Mouse (Mus musculus): ENCODE results near the gene Rpap1. TPM values are rescaled to one million over a fixed set of nuclear protein-coding genes. Genes with fewer than 3 reads are reported as not detected.

Gene Rpap1
- total RNA-seq, 2 experiments from 2014 or later = 17.0 to 21.6 TPM

DNA sequence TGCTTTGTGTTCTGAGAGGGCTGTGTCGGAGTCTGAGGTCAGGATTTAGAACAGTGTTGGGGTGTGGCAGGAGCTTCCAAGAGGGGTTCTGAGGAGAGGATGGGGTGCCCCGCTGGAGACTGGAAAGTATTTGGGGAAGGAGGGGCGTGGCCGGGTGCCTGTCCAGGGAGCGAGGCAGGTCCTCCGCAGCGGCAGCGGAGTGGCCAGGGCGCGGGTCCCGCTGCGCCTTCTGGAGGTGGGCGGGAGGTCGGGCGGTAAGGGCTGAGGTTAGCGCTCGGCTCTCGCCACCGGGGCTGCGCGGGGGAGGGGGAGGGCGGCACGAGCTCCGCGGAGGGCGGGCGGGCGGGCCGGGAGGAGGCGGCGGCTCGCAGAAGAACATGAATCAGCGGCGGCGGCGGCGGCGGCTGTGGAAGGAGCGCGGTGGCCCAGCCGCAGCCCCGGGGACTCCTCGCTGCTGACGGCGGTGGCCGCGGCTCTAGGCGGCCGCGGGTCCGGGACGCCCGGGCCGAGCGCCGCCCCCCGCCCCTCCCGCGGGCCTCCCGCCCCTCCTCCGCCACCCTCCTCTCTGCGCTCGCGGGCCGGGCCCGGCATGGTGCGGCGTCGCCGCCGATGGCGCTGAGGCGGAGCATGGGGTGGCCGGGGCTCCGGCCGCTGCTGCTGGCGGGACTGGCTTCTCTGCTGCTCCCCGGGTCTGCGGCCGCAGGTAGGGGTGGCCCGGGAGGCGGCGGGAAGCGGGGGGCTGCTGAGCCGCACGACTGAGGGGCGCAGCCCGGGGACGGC is 12.0 kb upstream of the Rpap1 start:
- peak; percentile 67 for DNase-seq

DNA sequence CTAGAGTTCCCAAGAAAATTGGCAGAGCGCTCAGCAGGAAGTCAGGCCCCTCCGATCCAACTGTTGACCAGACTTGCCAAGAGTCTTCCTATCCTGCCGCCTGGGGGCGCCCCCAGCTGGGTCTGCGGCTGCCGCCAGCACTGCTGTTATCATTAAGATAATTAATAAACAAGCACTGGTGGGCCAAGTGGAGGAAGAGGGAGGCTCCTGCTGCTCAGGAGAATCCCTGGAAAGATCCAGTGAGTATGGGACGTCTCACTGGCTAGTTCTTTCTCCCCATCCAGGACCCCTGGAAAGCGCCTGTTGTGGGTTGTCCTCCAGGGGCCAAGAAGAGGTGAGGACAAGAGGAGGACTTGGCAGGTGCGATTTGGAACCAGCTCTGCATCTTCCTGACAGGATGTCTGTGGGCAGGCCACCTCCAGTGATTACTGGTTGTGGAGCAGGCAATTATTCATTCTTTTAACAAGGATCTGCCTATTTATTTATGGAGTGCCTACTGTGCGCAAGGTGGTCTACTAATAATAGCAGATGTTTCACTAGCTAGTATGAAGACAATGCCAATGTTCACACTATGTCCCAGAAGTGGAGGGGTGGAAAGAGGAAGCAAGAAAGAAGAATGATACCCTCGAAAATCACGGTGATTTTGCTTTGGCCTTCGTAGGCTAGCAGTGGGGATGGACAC is 11.1 kb upstream of the Rpap1 start:
- peak; percentile 82 for DNase-seq

DNA sequence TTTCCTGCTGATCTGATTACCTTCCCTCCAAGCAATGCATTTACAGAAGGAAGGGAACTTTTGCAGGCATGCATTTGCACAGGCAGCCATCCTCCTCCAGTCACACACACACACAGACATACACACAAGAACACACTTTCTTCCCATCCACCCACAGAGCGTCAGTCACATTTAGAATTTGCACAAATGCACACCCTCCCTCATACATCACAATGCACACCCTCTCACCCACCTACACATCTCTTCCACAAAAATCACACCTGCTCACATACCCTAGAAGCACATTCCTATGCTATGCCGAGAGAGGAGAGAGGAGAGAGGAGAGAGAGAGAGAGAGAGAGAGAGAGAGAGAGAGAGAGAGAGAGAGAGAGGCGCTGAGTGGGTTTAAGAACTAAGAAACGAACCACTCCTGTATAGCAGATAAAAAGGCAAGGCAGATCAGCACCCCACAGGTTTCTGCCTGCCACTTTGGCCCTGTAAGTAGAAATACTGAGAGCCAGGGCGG is 10.0 kb upstream of the Rpap1 start, which contains the start of gene Tyro3:
Tyro3 (plus strand) TSS at position 455 of the 505 bp plus-strand sequence.
- DNase-seq = no peak

DNA sequence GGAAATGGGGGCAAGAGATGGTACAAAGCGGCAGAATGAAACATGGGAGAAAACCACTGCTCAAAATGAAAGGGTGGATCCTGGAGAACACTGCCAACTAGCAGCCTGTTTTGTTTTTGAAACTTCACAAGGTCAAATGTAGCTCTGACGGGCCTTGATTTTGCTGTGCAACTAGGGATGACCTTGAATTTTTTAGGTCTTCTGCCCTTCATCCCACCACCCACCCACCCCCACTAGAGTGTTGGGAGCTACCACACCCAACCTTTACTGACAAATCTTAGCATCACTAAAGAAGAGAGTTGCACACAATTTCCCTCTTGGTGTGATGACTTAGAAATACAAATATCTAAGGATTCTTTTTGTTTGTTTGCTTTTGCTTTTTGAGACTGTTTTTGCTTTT is 2.7 kb upstream of the Rpap1 start:
- DNase-seq = no peak

DNA sequence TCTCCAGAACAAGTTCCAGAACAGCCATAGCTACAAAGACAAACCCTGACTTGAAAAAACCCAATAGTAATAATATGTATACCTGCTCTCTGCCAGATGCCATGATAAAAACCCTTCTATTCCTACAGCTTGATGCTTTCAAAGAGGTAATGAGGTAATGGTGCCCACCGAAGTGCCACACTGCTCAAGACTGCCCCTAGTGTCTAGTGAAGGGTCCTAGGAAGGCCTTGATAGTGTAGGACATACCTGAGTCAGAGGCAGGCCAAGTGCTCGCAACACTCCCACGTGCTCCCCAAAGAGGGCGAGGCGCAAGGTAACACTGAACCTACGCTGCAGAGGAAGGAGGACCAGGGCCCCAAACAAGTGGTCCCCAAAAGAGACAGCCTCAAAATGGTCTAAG is 20.1 kb downstream of the Rpap1 start:
- no peak for DNase-seq

DNA sequence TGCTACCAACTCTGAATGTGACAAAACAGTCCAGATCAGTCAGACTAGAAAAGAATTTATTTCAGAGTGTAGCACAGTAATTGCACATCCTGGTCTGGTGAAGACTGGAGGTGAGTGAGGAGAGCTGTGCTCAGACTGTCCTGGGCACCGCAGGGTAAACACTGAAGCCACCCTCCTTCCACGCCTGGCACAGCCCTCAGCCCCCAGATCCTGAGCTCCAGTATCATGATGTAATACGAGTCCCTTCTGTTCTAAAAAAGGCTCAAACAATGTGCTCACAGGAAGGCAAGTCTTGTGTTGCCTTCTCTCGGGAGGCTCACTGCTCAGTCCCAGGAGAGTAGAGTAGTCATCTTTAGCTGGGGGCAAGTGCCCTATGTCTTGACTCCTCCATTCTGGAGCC is 23.4 kb downstream of the Rpap1 start:
- DNase-seq = no peak

DNA sequence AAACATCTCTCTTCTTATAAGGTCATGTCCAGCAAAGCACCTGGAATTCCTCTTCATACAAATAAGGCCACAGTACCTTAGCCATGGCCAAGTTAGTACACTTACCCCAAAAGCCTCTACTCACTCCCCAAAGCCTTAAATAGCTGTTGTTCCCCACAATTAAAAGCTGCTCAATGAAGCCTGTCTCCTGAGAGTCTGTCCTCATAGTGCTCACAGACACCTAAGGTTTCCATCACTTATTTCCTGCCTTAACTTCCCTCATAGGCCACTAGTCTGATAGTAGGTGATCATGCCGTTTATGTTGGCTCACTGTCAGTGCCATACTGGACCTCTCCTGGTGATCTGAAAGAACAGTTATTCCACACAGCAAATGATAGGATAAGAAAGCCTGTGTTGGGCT is 25.1 kb downstream of the Rpap1 start:
- DNase-seq = no peak

DNA sequence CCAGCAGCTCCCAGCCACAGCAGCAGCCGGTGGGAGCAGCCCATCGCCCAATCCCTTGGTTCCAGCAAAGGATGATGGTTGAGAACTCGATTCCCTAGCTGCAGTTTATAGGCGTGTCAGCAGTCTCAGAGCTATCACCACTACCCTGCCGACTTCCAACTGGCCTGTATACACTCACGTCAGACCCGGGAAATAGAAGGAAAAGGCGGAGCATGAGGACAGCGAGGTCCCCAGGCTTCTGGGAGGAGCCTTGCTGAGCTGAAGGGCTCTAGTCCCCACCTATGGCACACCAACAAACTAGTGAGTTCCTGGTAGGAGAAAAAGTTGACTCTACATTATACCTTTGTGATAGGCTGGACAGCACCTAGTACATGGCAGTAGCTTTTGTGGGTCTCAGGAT is 27.1 kb downstream of the Rpap1 start, which contains the start of gene Ltk:
Ltk (minus strand) TSS at position 181 of the 400 bp plus-strand sequence.
- no peak for DNase-seq

DNA sequence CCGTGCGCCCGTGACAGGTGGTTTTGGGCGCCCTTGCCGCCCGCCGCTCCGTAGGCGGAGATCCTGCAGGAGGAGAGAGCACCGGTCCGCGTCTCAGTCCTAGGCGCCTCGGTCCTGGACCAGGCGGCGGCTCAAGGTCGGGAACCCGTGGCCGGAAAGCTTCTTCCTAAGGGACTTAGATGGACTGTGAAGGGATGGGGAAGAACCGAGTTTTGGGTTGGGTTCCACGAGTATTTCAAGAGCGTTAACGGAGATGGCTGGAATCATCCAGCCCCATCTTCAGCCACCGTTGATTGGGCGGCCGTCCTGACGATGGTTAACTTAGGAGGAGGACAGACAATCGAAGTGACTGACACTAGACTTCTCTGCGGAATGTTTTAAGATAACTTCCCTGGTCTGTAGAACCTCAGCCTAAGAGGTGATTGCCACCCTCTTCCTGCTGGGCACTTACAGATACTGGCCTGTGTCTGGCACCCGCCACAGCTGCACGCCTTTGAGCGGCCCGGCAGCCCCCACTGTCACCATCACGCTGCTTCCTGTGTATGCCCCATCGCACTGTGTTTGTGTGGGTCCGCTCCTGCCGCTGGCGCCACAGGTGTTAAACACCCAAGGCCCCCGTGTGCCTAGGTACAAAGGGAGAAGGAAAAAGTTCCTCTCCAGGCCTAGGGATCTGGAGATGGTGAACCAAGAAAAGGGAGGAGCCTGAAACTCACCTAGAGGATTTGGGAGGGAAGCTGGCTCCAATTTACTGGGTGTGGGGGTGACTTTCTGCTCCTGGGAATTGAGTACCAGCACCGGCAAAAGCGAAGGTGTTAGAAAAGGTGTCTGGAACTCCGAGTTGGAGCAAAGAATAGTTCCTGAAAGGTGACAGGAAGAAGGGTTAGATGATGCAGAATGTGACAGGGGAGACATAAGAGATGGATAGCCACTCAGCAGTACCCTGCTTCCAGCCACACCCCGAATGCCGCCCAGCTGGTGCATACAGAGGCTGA is 28.2 kb downstream of the Rpap1 start:
- no peak for DNase-seq

DNA sequence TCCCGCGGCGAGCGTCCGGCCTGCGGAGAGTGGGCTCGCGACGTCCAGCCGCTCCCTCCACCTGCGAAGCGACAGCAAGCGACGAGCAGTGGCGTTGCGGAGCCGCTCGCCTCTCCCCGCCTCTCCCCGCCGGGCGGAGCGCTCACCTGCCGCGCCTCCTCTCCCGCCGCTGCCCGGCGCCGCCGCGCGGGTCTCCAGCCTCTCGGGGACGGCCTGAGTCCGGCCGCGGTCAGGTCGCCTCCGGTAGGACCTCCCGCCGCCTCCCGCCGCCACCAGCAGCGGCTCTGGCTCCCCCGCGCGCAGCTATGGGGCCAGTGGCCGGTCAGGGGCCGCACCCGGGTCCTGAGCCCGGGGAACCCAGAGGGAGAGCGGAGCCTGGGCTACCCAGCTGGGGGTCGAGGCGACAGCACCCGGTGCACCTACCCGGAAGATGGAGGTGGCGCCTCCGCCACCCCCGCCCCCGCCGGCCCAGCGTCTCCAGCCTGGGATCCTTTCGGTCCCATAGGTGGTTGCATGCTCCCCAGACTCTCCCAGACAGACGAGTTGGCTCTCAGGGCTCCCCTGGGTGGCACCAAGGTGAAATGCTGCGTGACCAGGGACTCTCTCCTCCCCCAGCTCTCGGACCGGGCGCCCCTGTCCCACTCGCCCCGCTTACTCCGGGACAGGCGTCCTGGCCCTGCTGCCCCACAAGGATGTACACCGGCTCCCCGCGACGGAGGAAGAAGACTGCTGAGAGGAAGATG is 29.1 kb downstream of the Rpap1 start:
- DNase-seq = peak; percentile 46

DNA sequence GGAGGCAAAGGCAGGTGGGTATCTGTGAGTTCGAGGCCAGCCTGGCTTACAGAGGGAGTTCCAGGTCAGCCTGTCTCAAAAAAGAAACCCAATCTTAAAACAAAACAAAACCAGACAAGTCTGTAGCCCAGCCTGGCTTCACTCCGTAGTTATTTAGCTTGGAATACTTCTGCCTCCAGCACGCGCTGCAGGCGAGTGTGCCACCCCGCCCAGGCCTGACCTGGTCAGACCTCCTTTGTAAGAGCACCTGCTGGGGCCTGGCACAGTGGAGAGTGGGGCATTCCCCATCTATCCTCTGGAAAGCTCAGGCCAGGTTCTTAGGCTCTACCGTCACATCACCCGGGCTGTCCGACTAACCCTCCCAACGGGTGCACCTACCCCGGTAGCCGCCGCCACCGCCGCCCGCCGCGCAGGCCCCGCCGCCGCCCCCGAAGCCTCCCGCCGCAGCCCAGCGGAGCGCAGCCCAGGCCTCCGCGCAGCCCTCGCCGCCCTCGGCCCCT is 29.7 kb downstream of the Rpap1 start:
- no peak for DNase-seq

DNA sequence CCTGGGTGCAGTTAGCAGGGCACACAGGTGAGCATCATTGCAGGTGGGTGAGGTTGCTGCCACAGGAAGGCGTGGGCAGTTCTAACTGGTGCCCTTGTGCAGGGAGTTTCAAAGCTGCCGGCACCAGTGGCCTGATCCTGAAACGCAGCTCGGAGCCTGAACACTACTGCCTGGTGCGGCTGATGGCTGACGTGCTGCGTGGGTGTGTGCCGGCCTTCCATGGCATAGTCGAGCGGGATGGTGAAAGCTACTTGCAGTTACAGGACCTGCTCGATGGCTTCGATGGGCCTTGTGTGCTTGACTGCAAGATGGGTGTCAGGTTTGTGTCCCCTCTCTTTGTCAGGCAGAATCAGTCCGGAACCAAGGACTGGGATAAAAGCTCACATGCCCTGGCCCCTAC is 38.1 kb downstream of the Rpap1 start:
- DNase-seq = no peak

DNA sequence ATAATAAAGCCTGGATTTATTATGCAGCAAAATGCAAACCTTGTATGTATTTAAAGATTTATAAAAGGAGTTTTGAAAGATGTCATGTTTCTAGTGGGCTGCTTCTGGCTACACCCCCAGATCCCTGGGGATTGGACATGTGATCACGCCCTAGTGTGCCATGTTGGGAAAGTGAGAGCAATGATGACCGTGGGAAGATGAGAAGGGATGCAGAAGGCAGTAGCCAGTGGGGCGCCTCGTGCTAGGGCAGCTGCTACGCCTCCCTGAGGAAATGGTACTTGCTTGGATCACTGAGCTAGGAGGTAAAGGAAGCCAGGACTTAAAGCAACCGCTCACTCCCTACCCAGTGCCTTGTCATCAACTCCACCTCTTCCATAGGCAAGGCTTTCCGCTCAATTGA is 39.8 kb downstream of the Rpap1 start:
- DNase-seq = no peak

DNA sequence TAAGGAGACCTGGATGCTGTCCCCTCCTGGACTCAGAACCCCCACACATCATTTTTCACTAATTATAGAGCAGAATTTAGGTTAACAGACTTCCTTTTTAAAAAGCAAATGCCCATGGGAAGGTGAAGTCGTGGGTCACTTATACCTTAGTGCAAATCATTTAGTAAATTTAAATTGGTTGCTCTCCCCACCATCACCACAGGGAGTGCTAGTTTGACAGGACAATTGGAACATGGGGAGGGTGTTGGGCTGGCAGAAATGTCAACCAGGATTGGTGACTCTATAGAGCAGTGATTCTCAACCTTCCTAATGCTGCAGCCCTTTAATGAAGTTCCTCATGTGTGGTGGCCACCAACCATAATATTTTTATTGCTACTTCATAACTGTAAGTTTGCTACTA is 42.1 kb downstream of the Rpap1 start:
- peak; percentile 36 for DNase-seq

DNA sequence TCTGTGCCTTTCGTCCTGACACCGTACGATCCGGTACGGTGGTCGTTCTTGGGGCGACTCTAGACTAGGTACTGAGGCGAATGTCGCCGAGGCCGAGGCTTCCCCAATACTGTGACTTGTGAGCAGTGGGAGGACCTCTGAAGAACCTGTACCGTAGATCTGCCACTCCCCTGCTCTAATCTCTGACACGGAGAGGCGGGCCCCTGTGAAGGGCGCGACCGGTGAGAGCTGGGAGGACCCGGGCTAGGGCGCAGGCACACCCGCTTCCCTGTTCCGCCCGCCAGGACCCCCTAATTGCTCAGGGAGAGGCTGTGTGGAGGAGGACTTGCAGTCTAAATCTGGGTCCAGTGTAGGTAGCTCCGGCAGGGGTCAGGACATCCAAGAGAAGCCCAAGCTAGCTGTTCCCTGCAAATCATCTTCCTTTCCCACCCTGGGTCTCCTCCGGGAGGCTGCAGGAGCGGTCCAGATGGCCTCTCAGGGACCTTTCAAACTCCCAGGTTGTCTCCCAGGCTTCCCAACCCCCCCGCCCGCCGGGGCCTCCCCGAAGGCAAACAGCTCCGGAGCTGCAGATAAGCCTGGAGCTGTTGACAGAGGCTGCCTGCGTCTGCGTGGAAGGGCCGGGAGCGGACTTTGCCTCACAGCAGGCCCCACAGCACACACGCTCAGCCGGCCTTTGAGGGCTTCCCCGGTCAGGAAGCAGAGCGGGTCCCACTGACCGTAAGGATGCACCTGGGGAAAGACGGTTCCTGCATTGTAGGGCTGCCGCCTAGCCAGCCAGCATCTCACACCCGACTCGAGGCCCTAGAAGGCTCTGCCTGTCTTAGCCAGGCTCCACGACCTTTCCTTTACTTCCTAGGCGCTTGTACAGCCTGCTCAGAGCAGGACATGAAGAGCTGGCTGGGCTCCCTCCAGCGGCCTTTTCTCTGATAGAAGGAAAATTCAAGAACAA is 42.9 kb downstream of the Rpap1 start:
- DNase-seq = peak; percentile 47

DNA sequence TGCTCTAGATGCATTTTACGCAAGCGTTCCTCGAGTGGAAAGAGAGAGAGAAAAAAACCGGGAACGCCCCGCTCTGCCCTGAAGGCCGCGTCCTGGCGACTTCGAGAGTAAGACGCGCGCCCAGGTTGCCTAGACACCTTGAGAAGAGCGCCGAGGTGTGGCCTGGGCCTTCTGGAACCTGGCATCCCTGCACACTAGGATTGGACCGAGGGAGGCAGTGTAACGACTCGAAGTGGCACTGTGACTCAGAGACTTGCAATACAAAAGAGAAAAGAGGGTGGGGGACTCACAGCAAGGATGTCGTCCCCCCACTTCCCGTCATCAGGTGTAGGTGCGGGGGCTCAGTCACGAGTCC is 43.6 kb downstream of the Rpap1 start:
- no peak for DNase-seq

DNA sequence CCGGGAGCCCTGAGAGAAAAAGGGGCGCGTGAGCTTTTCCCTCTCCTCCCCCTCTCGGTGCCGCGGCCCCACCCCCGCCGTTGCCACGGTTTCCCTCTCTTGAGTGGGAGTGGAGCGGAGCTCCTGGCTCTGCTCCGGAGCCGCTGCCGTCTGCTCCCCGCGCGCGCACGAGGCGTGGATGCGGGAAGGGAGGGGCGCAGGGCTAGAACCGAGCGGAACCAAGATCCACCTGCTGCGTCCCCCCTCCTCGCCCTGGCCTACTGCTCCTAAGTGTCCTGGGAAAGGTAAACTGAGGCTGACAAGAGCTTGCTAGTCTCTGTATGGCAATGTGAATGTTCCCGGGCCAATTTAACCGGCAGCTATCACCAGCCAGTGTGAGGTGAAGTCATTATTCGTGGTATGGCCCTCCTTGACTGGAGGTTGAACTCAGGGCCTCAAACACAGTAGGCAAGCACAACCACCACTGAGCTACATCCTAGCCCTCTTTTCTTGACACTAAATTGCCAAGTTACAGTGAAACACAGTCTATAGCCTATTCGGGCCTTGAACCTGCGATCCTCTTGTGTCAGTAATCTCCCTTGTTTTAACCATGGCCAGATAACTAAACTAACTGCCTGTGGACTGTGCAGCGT is 44.0 kb downstream of the Rpap1 start:
- DNase-seq = peak; percentile 16

DNA sequence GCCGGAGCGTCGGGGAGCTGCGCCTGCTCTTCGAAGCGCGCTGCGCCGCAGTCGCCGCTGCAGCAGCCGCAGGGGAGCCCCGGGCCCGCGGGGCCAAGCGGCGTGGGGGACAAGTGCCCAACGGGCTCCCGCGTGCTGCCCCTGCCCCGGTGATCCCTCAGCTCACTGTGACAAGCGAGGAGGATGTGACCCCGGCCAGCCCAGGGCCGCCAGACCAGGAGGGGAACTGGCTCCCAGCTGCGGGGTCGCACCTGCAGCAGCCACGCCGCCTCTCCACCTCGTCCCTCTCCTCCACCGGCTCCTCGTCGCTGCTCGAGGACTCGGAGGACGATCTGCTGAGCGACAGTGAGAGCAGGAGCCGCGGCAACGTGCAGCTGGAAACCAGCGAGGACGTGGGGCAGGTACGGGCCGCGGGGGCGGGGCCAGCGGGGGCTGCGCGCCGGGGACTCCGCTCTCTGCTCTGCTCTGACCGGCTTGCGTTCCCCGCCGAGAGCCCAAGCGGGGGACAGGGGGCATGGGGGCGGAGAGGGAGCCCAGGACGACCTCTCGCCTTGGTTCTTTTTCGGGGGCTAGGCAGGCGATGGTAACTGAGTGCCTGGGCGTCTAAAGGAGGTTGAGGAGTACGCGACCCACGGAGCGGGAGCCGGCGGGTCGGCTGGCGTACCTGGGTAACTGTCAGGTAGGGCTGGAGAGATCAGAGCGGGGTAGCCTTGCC is 44.7 kb downstream of the Rpap1 start:
- DNase-seq = peak; percentile 60
